In genomic region chr11:52032356-52032755, GRCm38 (mm10) we compare ENCODE assay signal across 22 mouse cellular contexts. TPM values are rescaled to one million over a fixed set of nuclear protein-coding genes. Genes with fewer than 3 reads are reported as not detected.
DNase-seq lines count a peak whose midpoint lies in the region; ATAC-seq and TF ChIP-seq lines count a peak whose summit lies in the region.
"Had no signal": no experiment of that assay in that cellular context is flagged by ENCODE, and none has a peak within 500 bp of the region (broad histone marks: within the 10 kb centered on the region; RNA-seq: fewer than 3 reads in every experiment).

No protein-coding gene starts in this region.

- ATAC-seq in megakaryocyte progenitor cell, adult 5-6 weeks (replicated peaks; ENCODE audit: poor library complexity) = no peak
- ATAC-seq: activated CD4-positive, CD25-positive, alpha-beta regulatory T cell, adult 4 months; forebrain, embryonic 14.5 days; forebrain, embryonic 16.5 days had no signal

- no peaks in the 10 kb centered on the region for H3K36me3 ChIP-seq in ES-E14 (ENCODE audit: control insufficient read depth, insufficient read depth, low read length, poor library complexity, severe bottlenecking)
- H3K36me3 ChIP-seq: embryonic facial prominence, embryonic 15.5 days; forebrain, embryonic 12.5 days had no signal

- H3K9ac ChIP-seq in ES-E14 (ENCODE audit: insufficient read depth, low read depth, low read length, poor library complexity, severe bottlenecking) = no peak overlapping the region
- H3K9ac ChIP-seq: embryonic facial prominence, embryonic 13.5 days; embryonic facial prominence, embryonic 15.5 days; forebrain, embryonic 12.5 days had no signal

- DNase-seq in ES-E14 (ENCODE audit: low read depth, low spot score) = peak; percentile 38
- peak; percentile 20 for DNase-seq in WW6 (ENCODE audit: low read depth, low spot score)
- DNase-seq in cerebellum, postnatal 25 days = no peak
- no peak for DNase-seq in urinary bladder, adult 18-20 months (ENCODE audit: low spot score in 2 of 2)
- DNase-seq: adrenal gland, adult 8-10 months; adrenal gland, postnatal 14 days; adrenal gland, postnatal 36 days; cerebellum, adult 11-12 months; cerebellum, adult 2 months; cerebellum, adult 9-10 months; cerebellum, postnatal 10 days; cerebellum, postnatal 36 days; embryo, embryonic 11 days had no signal

- H3K4me1 ChIP-seq in ES-E14 (ENCODE audit: control insufficient read depth in 2 of 2, insufficient read depth in 2 of 2, low read length in 2 of 2, poor library complexity in 1 of 2) = peaks cover 0 to 3% of the 10 kb centered on the region in 2 experiments; a peak in 1 of 4 replicates
- H3K4me1 ChIP-seq: embryonic facial prominence, embryonic 13.5 days; embryonic facial prominence, embryonic 15.5 days; forebrain, embryonic 10.5 days; forebrain, embryonic 12.5 days had no signal

- in situ Hi-C loops in ES-E14 (cut with MboI; ENCODE audit: low sequenced_read_pairs in 2 of 2, unreplicated experiment in 2 of 2) = no loop called here

- no peak overlapping the region for H3K27ac ChIP-seq in ES-E14 (ENCODE audit: insufficient read depth, low read depth, low read length, poor library complexity, severe bottlenecking)
- H3K27ac ChIP-seq: embryonic facial prominence, embryonic 13.5 days; embryonic facial prominence, embryonic 15.5 days; forebrain, embryonic 10.5 days; forebrain, embryonic 12.5 days had no signal

- H3K9me3 ChIP-seq in ES-E14 (ENCODE audit: control insufficient read depth, insufficient read depth, low read depth, low read length) = no peaks in the 10 kb centered on the region
- H3K9me3 ChIP-seq: embryonic facial prominence, embryonic 13.5 days; embryonic facial prominence, embryonic 15.5 days; forebrain, embryonic 12.5 days had no signal

- H3K4me3 ChIP-seq in ES-E14 (ENCODE audit: insufficient read depth in 1 of 2, low read depth in 1 of 2, low read length in 2 of 2, poor library complexity in 1 of 2, severe bottlenecking in 1 of 2) = no peak overlapping the region
- H3K4me3 ChIP-seq: embryonic facial prominence, embryonic 13.5 days; embryonic facial prominence, embryonic 15.5 days; erythroblast, embryonic 14.5 days; forebrain, embryonic 10.5 days; forebrain, embryonic 12.5 days had no signal

TF ChIP-seq in ES-E14, 5 proteins besides CTCF, POLR2A, EP300 and RAD21:
- TF ChIP-seq ZC3H11A (IDR thresholded peaks at IDR 0.05; ENCODE audit: borderline replicate concordance, low read depth, low read length) (no peak), CHD2 (IDR thresholded peaks at IDR 0.05; ENCODE audit: low read depth, low read length) (no peak), ZNF384 (IDR thresholded peaks at IDR 0.05; ENCODE audit: low read depth, low read length) (no peak), MAFK (IDR thresholded peaks at IDR 0.05; ENCODE audit: insufficient read depth, low read depth, low read length) (no peak), HCFC1 (IDR thresholded peaks at IDR 0.05; ENCODE audit: borderline replicate concordance, insufficient read depth, low read length) (no peak)

RNA-seq across cellular contexts. Expression of gene Cdkl3, which starts 28.3 kb away (rescaled TPM):
- total RNA-seq in ES-E14 (2012; rRNA removed) = 3.6 and 4.6 TPM in 2 replicates
- total RNA-seq in megakaryocyte progenitor cell, adult 5-6 weeks (2015) = 3.3 and 4.1 TPM in 2 replicates
- 3.9 and 6.1 TPM in 2 replicates for total RNA-seq in megakaryocyte progenitor cell, adult 5-6 weeks (2017)

RNA-seq across cellular contexts. Expression of gene Ube2b, which starts 31.8 kb away (rescaled TPM):
- total RNA-seq in ES-E14 (2012; rRNA removed) = 47.9 and 58.3 TPM in 2 replicates
- 84.4 and 88.0 TPM in 2 replicates for total RNA-seq in megakaryocyte progenitor cell, adult 5-6 weeks (2015)
- total RNA-seq in megakaryocyte progenitor cell, adult 5-6 weeks (2017) = 68.8 and 102 TPM in 2 replicates

Comparison
In these comparisons a context has a peak if more than half of its experiments do, and no peak if none do; other contexts are left out.
1. DNase-seq: peak in ES-E14 (single experiment) and WW6 (single experiment); none in cerebellum, postnatal 25 days (0 of 2) and urinary bladder, adult 18-20 months (0 of 2).